Mouse (Mus musculus) adrenal gland, adult (tissue): ENCODE results near the gene Setd7.

Experiments used
- DNase-seq, 2 experiments: peaks; one replicate each; pipeline ENCODE4 v3.0.0; 2022 to 2023; ENCODE audit warnings: low spot score in 1 of 2; ENCODE audit not compliant: inconsistent age in 2 of 2

The Setd7 gene

DNA sequence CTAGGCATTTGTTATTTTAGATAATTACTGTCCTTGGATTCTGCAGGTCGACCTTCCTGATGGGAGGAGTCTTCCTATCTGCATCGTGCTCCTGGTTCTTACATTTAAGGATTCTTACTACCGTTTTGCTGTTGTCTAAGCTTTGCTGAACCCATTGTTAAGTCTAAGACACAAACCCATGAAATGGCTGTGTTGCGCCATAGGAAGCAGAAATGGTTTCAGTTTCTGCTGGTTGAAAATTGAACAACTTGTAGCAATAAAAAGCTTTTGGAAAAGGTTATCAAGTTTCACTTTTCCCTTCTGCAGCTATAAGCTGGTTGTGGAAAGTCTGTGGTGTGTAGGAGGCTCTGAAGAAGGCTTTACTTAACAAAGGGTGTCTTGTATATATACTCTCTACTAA lies 85.0 kb downstream of the Setd7 start:
- peak in 1 of 2 experiments; percentile 43 for DNase-seq

DNA sequence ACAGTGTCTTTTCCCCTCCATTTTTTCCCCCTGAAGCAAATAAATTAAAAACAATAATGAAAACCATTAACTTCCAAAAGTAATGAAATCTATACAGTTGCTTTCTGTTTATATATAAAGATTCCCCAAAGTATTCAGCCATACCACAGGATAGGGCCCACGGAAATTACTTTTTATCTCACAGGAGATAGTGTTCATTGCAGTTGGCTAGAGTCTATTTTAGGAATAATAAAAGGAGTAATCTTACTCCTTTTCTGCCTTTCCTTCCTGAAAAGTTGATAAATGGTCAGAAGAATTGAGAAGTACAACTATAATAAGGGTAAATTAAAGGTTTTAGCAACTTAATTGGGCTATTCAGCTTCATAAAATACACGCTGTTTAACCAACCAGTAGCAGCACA lies 92.1 kb downstream of the Setd7 start:
- no peak for DNase-seq
